Mouse (Mus musculus): ENCODE data around the gene Ssr2.

- TF ChIP-seq CTCF (IDR thresholded peaks at IDR 0.05) (no peak), POLR2A (IDR thresholded peaks at IDR 0.05; ENCODE audit: insufficient read depth, low read depth, low read length) (no peak), EP300 (IDR thresholded peaks at IDR 0.05; ENCODE audit: insufficient read depth, low read depth, low read length) (no peak)
These were observed 54.3 kb downstream of the Ssr2 start for GRCm38 (mm10) chr3:88630018-88630417.

Data from heart, adult 2 months (tissue).